Mouse (Mus musculus) layer of hippocampus, postnatal 10 days (tissue): ENCODE data around the gene Rad50. TPM values are rescaled to one million over a fixed set of nuclear protein-coding genes. Genes with fewer than 3 reads are reported as not detected.
A peak's percentile ranks its signal among the peaks of the same experiment; 100 is the strongest.

Source experiments
- DNase-seq, 2 experiments: peaks; one replicate each; pipeline ENCODE4 v3.0.0; 2021; ENCODE audit warnings: low spot score in 2 of 2
- total RNA-seq, 2 experiments: library from RNA; stranded (reverse); gene quantifications; 2 replicates each; pipeline ENCODE4 v1.2.3; 2021

Rad50 gene
- total RNA-seq, 2 experiments from 2014 or later = 9.5 to 10.1 TPM

DNA sequence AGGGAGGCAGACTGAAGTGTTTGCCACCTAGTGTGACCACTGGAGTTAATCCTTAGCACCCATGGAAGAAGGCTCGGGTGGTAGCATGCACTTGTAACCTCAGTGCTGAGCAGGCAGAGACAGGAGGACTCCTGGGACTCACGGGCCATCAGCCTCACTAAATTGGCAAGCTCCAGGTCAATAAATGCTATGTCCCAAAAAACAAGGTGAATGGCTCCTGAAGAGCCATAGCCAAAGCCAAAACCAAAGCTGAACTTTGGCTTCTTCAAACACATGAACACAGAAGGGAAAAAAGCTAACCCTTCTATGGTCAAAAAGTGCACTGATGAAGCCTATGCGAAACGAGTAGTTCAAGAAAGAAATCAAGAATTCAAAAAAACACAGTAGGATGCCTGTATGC lies 7.8 kb downstream of the Rad50 start:
- no peak for DNase-seq

DNA sequence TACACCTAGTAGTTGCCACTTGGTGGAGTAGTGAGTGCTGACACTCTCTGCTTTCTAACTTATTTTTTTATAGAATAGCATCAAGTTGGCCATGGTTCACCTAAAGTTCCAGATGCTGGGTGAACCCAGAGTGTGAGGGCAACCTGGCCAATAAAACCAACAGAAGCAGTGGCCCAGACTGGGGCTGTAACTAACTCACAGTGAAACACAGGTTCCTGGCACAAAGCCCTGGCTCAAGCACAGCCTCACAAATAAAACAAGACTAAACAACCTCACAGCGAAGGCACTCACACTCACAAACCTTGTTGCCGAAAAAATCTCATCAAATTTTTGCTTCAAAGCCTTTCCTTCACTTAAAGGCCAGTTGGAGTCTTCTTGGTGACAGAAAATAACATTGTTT lies 8.6 kb downstream of the Rad50 start:
- DNase-seq = no peak

DNA sequence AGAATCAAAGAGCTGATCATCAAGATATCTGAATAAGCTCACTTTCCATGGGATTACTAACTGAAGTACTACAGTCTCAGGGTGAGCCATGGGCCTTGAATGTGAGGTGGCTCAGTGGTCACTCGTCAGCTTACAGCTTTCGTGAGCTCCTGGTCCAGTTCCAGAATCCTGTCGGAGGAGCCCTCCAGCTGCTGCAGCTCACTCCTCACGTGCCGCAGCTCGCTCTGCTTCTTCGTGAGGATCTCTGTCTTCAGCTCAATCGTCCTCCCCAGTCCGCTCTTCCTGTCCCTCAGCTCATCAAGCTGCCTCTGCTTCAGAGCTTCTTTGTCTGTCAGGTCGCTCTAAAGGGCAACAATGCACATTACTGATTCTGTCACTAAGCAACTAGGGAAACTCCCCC lies 15.1 kb downstream of the Rad50 start:
- DNase-seq = peak; percentile 25 to 45

DNA sequence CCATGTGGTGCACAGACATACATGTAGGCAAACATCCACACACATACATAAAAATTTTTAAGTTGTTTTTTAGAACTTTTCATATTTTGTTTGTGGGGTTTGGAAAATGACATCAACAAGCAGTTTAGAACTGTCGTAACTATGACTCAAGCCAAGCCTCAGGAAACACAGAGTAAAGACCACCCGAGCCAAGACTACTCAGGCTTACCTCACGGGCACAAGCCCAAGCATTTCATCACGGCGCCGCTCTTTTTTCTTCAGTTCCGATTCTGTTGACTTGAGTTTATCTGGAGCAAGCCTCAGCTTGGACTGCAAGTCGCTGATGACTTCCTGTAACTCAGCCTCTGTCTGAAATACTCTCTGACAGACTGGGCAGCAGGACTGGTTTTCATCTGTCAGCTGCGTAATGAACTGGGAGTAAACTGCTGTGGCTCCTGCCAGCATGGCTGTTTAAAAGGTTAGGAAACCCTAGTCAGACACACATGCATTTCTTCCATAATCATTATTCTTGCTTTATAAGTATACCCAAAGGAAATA lies 24.1 kb downstream of the Rad50 start:
- no peak for DNase-seq

DNA sequence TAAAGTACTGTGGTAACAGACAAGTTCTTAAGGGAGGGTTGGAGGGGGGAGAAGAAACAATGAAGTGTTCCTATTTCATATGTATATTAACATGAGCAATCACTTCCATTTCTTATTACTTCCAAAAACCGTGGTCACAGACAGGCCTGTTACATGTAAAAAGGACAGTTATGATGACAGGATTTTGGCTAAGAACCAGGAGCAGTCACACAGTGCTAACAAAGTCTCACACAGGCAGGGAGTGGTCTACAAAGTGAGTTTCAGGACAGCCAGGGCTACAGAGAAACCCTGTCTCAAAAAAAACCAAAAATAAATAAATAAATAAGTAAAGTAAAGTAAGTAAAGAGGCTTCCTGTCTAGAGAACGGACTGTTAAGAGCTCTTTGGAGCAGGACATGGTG lies 24.9 kb downstream of the Rad50 start:
- no peak for DNase-seq

DNA sequence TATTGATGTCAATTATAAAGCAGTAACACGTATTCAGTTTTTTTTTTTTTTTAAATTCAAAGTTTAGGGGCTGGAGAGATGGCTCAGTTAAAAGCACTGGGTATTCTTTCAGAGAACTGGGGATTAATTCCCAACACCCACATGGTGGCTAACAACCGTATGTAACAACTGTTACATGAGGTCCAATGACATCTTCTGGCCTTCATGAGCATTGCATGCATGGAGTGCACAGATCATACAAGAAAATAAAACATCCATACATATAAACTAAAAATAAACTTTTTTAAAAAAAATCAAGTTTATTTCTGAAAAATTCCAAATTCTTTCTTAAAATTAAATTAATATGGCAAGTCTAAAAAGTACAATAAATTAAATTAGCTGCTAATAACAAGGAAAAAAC lies 25.4 kb downstream of the Rad50 start:
- no peak for DNase-seq

DNA sequence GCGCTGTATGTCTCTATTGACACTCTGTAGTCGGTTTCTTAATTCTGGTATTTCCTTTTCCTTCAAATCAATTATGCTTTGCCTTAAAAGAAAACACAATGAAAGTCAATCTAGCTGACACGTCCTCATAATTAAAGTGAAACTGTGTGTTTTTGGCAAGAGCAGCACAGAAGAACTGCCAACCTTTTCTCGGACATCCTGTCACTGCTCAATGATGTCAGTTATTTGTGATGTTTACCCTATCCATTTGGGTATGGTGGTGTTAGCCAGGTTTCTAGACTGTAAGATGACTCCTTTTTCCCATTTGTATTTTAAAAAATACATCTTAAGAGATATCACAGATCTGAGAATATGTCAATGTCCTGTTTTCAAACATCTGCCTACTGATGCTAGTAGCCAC lies 27.0 kb downstream of the Rad50 start:
- no peak for DNase-seq

DNA sequence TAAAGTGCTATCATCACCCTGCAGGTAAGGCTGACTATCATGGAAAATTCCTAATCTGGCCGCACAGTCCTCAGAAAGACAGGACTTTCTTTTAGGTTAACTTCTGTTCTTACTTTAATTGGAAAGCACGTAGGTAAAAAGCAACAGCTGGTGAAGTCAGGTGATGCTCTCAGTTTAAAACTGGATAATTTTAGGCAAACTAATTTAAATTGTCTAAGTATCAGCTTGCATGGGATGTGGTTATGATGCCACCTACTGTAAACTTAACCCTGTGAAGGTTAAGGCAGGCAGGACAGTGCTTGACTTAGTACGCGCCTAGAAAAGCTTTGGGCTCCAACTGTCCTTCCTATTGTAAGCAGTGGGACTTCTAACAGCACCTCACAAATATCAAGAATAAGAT lies 35.7 kb downstream of the Rad50 start:
- no peak for DNase-seq

DNA sequence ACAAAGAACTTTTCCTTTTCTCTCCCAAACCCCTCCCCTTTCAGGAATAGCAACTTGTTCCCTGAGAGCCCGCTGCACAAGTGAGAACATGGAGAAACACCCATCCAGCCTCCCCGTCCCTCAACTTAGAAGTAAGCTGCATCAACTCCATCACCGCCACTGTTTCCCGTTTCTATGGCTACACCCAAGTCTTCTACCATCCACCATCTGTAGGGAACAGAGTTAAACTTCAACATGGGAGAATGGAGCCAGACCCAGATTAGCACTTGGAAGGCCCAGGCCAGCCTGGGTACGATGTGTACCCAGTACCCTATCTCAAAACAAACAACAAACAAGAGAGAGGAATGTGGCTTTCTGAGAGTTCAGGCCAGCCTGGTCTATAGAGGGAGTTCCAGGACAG lies 43.0 kb downstream of the Rad50 start:
- DNase-seq = peak in 1 of 2 experiments; percentile 24

DNA sequence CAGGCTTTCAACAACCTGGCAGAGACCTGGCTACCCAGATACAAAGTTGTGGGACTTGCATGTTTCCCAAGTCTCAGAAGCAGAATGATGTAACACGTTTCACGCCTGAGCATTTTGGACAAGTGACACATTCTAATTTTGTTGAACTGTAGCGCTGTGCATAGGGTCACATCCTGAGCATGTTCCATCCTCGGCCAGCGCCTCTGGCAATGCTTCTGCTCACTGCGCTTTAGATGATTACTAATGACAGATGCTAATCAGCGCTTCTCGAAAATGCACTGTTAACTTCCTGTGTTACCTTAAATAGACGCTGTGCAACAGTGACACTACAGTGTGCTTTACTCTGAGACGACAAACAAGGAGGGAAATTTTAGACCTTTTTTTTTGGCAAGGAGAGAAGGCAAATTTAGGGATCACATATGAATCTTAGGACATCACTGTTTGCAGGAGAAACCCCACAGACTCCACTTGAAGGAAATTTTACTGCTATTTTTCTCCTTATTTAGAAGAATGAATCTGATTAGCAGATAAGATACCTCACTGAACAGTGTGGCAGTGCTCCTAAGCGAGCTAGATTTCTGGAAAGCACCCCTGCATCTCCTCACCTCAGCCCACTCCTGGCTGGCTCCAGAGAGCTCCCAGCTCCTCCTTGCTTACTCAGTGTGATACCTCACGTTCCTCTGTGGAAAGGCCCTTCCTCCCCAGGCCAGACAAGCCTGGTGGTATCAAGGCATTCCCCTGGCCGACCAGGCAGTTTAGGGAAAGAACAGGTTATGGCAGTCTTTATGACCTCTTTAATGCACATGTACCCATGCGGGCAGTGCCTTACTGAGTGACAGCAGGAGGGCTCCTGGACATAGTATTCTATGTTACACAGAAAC lies 44.1 kb downstream of the Rad50 start:
- DNase-seq = peak in 1 of 2 experiments; percentile 15

DNA sequence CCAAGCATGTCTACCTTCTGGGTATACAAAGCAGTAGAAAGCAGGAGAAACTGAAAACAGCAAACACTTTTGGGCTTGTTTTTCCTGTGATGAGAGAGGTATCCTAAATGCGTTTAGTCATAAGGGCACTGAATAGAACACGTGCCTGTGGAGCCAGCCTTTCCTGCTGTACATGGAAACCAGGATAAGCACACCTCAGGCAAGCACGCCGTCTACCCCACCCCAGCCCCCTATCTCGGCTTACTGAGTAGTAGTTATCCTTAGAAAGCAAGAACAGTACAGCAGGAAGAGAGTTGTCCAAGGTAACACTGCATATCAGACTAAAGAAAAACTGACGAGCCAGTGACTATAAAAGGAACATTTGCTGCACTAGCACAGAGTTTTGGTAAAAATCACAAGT lies 49.3 kb downstream of the Rad50 start:
- DNase-seq = no peak

DNA sequence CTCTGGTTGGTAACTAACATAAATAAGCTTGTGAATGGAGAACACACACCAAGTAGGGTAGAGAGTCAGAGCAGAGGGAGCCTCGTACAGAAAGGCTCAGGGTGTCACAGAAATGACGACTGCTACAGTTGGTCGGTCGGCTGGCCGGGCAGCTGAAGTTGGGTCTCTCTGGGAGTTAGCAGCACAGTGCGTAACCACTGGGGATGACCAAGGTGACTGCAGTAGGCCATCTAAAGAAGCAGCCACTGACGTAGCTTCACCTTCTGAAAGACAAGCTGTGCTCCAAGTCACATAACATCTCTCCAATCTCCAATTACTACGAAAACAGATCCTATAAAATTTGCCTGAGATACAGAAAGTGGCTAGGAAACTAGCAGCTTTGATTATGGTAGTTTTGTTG lies 49.7 kb downstream of the Rad50 start:
- DNase-seq = no peak

DNA sequence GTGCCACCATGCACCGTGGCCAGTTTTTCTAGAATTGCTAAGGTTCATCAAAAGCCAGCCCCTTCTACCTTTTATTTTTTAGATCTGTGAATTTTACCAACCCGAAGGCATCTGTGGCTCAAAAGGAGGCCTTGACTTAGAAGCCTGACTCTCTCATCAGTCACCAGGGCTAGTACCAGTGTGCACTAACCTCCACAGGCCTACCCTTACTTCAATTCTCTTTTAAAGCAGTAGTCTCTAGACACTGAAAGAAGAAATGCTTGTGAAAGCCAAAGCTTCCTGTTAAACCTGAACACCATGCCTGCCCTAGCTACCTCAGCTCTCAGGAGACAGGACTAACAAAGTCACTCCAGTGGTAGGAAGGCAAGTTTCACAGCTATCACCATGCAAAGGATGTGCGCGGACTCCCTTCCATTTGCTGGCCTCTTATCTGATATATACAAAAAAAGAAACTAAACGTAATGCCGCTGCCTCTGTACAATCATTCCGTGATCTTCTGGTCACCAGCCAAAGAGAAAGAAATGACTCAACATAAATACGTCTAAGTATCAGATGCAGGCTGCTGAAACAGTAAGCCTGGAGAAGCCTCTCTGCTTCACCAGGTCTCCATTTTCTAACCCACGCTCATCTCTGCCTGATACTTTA lies 50.4 kb downstream of the Rad50 start:
- no peak for DNase-seq

DNA sequence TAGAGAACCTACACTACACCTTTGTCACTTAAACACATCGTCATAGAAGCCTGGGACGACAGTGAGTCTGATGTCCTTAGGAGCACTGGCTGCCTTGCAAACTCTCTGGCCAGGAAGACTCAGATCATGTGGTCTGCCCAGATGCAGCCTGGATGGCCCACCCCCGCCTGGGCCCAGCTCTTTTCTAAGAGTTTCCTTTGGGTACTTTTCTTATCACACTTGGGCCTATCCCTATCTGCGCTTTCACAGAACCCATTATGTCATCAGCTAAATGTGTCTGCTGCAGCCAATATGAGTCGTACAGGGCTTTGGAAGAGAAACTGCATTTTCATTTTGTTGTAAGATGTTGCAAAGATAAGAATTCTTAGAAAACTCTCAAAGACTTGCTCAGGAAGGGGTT lies 52.1 kb downstream of the Rad50 start:
- DNase-seq = no peak

DNA sequence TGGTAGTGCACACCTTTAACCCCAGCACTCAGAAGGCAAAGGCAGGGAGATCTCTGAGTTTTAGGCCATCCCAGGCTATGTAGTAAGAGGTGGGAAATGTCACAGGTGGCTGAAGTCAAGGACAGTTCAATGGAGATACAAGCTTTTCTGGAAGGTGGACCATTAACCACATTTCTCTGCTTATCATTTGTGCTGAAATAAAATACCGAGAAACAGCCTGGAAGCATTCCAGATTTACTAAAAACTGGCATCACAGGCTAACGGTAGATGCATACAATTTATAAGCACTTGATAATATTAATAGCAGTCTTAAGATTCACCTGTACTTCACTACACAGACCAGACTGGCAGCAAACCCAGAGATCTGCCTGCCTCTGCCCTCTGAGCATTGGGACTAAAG lies 54.7 kb downstream of the Rad50 start:
- no peak for DNase-seq

DNA sequence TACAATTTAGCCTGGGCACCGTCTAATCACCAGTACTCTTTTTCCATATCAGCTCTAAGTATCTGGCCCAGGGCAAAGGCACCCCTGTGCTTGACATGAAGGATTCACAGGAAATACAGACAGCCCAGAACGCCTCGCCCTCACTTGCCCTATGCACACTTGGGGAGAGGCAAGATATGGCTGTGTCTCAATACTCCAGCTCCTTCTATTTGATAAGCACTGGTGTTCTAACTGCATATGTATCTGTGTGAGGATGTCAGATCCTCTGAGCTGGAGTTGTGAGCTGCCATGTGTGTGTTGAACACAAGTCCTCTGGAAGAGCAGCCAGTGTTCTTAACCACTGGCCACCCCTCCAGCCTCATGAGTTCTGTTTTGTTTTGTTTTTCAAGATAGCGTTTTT lies 55.7 kb downstream of the Rad50 start:
- no peak for DNase-seq

DNA sequence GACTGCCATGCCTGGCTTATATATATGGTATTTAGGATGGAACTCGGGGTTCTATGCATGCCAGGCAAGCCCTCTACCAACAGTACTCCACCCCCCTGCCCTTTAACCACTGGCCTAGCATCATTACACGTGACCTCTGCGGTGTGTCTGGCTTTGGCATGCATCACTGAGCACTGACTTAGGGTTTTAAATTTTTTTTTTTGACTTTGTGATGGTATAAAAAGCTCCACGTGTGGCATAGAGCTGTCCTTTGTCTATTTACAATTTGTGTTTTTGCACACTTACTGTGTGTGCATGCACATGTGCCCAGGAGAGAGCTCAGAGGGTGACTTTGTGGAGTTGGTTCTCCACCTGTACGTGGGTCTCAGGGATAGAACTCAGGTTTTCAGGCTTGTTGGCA lies 63.1 kb downstream of the Rad50 start:
- no peak for DNase-seq

DNA sequence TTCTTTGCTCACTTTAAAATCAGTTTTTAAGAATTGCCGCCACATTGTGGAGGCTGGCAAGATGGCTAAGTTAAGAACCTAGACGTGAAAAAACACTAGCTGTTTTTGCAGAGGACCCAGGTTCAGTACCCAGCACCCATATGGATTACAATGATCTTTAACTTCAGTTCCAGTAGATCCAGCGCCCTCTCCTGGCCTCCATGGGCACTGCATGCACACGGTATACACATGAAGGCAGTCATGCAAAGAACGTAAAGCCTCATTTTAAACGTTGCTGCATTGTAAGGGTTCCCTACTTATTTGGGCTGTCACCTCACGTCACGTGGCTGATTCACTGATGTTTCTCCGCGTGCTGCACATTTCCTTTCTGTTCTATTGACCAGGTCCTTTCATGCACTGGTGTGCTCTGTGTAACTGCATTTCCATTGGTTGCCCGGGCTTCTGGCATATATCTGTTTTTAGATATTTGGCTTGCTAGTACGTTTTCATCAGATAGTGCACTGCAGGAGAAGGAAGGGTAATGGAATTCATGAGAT lies 64.3 kb downstream of the Rad50 start:
- DNase-seq = no peak

DNA sequence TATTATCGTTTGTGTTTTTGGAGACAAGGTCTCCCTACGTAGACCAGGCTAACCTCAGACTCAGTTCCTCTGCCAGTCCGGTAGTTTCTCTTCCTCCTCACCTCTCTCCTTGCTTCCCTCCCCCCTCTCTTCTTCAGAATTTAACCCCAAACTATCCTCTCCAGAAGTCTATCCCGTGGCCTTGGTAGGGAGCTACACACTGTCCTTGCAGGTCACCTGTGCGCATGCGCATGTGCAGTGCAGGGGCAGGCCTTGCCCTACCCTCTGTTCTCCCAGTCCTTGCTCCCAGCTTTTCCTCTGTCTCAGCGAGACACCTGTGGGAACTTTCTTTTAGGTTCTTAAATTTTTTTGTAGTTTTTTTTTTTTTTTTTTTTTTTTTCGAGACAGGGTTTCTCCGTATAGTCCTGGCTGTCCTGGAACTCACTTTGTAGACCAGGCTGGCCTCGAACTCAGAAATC lies 69.3 kb downstream of the Rad50 start:
- DNase-seq = no peak

DNA sequence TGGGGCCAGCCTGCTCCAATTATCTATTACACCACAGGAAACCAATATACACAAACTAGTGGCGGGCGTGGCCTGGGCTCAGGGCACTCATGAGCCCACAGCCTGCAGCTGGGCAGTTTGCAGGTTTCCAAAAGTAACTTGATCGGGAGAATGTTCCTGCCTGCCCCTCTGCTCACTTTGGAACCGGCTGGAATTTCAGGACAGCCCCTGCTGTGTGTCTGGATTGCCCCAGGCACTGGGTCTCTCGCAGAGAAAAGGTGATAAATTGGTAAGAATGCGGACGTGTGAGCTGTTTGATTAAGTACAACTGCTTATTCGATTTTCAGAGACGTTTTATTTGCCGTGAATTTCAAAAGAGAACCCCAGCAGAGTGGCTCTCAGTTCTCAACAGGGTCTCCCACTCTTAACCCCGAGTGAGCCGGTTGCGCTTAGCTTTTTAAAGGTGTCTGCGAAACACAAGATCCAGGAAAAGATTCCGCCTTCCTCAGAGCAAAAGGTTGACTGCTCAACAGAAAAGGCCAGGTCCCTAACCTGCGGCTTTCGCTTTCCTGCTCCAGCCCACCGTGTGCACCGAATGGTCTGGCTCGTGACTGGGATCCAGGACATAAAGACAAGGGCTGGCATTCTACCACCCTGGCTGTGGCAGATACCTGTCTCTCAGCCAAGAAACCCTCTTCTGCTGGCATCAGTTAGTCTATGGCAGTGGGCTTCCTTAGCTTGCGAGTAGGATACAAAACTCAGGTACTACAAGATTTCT lies 69.9 kb downstream of the Rad50 start:
- DNase-seq = no peak

DNA sequence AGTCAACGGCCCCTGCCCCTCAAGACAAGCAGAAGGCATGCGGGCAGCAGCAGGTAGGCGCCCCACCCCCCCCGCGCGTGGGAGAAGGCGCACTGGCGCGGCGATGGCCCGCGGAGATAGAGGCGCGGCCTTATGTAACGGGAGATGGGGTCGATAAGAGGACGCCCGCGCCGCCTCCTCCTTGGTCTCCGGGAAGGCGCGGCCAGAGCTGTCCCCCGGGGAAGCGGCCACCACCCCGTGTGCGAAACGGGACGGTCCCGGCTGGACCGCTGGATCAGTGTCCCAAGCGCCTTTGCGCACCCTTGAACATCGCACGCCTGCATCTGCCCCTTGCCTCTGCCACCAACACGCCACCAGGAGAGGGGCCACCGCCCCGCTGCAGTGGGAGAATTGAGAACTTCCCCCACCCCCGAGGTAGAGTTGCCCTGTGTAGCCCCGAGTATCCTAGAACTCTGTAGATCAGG lies 70.9 kb downstream of the Rad50 start:
- no peak for DNase-seq
